Mouse (Mus musculus): ENCODE data around the gene Ppp4r3a. TPM values are rescaled to one million over a fixed set of nuclear protein-coding genes. Genes with fewer than 3 reads are reported as not detected.
"Not testable (repeated sequence)": the region's sequence is repeated elsewhere in the genome, so short reads cannot be mapped to it uniquely, and the experiment has no call there.

The Ppp4r3a gene
- total and polyA plus RNA-seq, 3 experiments = 43.2 to 68.6 (median 68.5) TPM

DNA sequence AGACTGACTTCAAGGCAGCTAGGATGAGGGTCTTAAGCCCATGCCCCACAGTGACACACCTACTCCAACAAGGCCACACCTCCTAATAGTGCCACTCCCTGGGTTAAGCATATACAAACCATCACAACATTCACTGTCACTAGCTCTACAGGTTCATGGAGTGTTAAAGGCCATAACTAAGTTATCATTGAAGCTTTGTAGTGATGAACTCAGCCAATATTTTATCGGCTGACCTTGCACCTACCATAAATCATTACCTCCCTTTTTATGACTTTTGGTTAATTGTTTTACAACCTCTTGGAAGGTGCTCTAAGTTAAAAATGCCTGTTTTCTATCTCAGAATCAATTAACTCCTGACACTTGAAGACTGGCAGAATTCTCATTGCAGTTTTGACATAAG is 24.2 kb upstream of the Ppp4r3a start:
- dilution Hi-C loops (cut with MboI; ENCODE audit: extremely low pct_ligation_motif_present, extremely low pct_unique_long_range_greater_than_20kb, low sequenced_read_pairs) = no loop called here
- Histone ChIP-seq H3K4me3 (replicated peaks in 1 of 3; ENCODE audit: low read depth in 2 of 3, low read length in 2 of 3, poor library complexity in 1 of 3) (no peak overlapping the region), H3K27ac (ENCODE audit: insufficient read depth, low read depth) (no peak overlapping the region), H3K27me3 (replicated peaks) (peaks cover 22% of the 10 kb centered on the region), H3K79me2 (replicated peaks; ENCODE audit: control insufficient read depth, extremely low read depth, insufficient read depth, poor library complexity, severe bottlenecking) (no peaks in the 10 kb centered on the region), H3K36me3 (replicated peaks in 1 of 2; ENCODE audit: control insufficient read depth in 1 of 2, insufficient read depth in 1 of 2, low read length in 1 of 2) (no peaks in the 10 kb centered on the region), H3K9ac (ENCODE audit: insufficient read depth, low read depth) (no peak overlapping the region), H3K9me3 (replicated peaks; ENCODE audit: low read length) (no peaks in the 10 kb centered on the region), H3K4me2 (ENCODE audit: insufficient read depth, low read depth, poor library complexity, severe bottlenecking) (no peak overlapping the region), H3K4me1 (ENCODE audit: control insufficient read depth in 1 of 2, insufficient read depth in 2 of 2) (no peaks in the 10 kb centered on the region)
- TF ChIP-seq HCFC1 (IDR thresholded peaks at IDR 0.05; ENCODE audit: low read depth, low read length) (no peak), JUND (conservative IDR thresholded peaks at IDR 0.05; ENCODE audit: low read depth, low read length) (no peak), MAZ (IDR thresholded peaks at IDR 0.05; ENCODE audit: low read depth, low read length) (no peak), TCF12 (IDR thresholded peaks at IDR 0.05; ENCODE audit: low read depth, low read length) (no peak), MYC (IDR thresholded peaks at IDR 0.05; ENCODE audit: low read depth, low read length) (no peak)
- in situ Hi-C loops (cut with MboI; ENCODE audit: low pct_ligation_motif_present, low pct_unique_long_range_greater_than_20kb, low sequenced_read_pairs) = no loop called here
- no peak for DNase-seq (ENCODE audit: extremely low read depth)

DNA sequence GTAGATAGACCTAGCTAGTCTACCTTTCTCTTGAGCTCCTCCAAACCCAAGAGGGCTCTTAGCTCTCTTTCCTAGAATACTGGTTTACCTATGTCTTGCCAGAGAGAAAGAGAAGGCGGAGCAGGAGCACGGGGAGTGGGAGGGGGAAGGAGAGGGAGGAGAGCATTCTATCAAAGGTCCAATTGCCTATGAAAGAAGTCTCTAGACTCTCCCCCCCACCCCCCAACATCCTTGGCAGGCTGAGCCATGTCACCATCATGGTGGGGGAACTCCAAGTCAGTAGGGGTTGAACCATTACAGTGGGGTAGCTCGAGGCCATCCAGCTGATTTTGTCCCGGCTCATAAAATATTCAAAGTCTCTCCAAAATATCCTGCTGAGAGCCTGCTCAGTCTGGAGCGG is 22.1 kb upstream of the Ppp4r3a start:
- Histone ChIP-seq H3K27ac (ENCODE audit: insufficient read depth, low read depth) (no peak overlapping the region), H3K4me1 (ENCODE audit: control insufficient read depth in 1 of 2, insufficient read depth in 2 of 2) (no peaks in the 10 kb centered on the region), H3K79me2 (replicated peaks; ENCODE audit: control insufficient read depth, extremely low read depth, insufficient read depth, poor library complexity, severe bottlenecking) (no peaks in the 10 kb centered on the region), H3K4me3 (replicated peaks in 1 of 3; ENCODE audit: low read depth in 2 of 3, low read length in 2 of 3, poor library complexity in 1 of 3) (no peak overlapping the region), H3K36me3 (replicated peaks in 1 of 2; ENCODE audit: control insufficient read depth in 1 of 2, insufficient read depth in 1 of 2, low read length in 1 of 2) (no peaks in the 10 kb centered on the region), H3K9me3 (replicated peaks; ENCODE audit: low read length) (peaks cover 5% of the 10 kb centered on the region), H3K4me2 (ENCODE audit: insufficient read depth, low read depth, poor library complexity, severe bottlenecking) (no peak overlapping the region), H3K9ac (ENCODE audit: insufficient read depth, low read depth) (no peak overlapping the region), H3K27me3 (replicated peaks) (peaks cover 16% of the 10 kb centered on the region)
- DNase-seq (ENCODE audit: extremely low read depth) = no peak
- dilution Hi-C loops (cut with MboI; ENCODE audit: extremely low pct_ligation_motif_present, extremely low pct_unique_long_range_greater_than_20kb, low sequenced_read_pairs) (no loop called here), in situ Hi-C loops (cut with MboI; ENCODE audit: low pct_ligation_motif_present, low pct_unique_long_range_greater_than_20kb, low sequenced_read_pairs) (no loop called here)
- TF ChIP-seq MAFK (IDR thresholded peaks at IDR 0.05; ENCODE audit: insufficient replicate concordance, low read length) = no peak
- no peak for TF ChIP-seq JUN (IDR thresholded peaks at IDR 0.05; ENCODE audit: insufficient read depth, low read depth, low read length)
- no peak for TF ChIP-seq ETS1 (conservative IDR thresholded peaks at IDR 0.05; ENCODE audit: low read depth, low read length)
- TF ChIP-seq KAT2A (IDR thresholded peaks at IDR 0.05; ENCODE audit: insufficient replicate concordance, low read length) = no peak
- TF ChIP-seq BHLHE40 (IDR thresholded peaks at IDR 0.05; ENCODE audit: low read depth, low read length) = no peak
- no peak for TF ChIP-seq TBP (conservative IDR thresholded peaks at IDR 0.05; ENCODE audit: low read depth, low read length)
- no peak for TF ChIP-seq TCF12 (IDR thresholded peaks at IDR 0.05; ENCODE audit: low read depth, low read length)
- TF ChIP-seq SIN3A (IDR thresholded peaks at IDR 0.05; ENCODE audit: low read length) = no peak

DNA sequence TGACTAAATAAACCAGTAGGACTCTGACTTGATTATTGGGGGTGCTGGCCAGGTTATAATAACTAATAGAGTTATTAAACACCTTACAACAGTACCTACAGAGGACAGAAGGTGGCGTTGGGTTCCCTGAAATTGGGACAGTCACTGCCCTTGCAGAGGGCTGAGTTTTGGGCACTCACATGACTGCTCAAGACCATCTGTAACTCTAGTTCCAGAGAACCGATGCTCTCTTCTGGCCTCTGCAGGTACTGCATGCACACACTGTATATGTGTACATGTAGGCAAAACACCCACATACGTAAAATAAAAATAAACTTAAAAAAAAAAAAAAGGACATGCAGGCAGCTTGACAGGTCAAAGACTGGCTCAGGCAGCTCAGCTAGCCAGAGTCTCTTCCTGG is 19.1 kb upstream of the Ppp4r3a start:
- peak; percentile 36 for TF ChIP-seq BHLHE40 (IDR thresholded peaks at IDR 0.05; ENCODE audit: low read depth, low read length)
- TF ChIP-seq RAD21 (IDR thresholded peaks at IDR 0.05; ENCODE audit: low read depth, low read length) = peak; percentile 47
- TF ChIP-seq CTCF (conservative IDR thresholded peaks at IDR 0.05 in 1 of 2, IDR thresholded peaks at IDR 0.05 in 1 of 2; ENCODE audit: low read depth in 2 of 2, low read length in 2 of 2) = peak in 1 of 2 experiments; percentile 65; a peak in 3 of 4 replicates
- TF ChIP-seq SMC3 (IDR thresholded peaks at IDR 0.05; ENCODE audit: low read depth, low read length) = peak; percentile 37
- no peak for TF ChIP-seq MAX (IDR thresholded peaks at IDR 0.05; ENCODE audit: low read length)
- TF ChIP-seq ZC3H11A (IDR thresholded peaks at IDR 0.05; ENCODE audit: low read depth, low read length) = no peak
- dilution Hi-C loops (cut with MboI; ENCODE audit: extremely low pct_ligation_motif_present, extremely low pct_unique_long_range_greater_than_20kb, low sequenced_read_pairs) (no loop called here), in situ Hi-C loops (cut with MboI; ENCODE audit: low pct_ligation_motif_present, low pct_unique_long_range_greater_than_20kb, low sequenced_read_pairs) (no loop called here)
- peak; percentile 59 for DNase-seq (ENCODE audit: extremely low read depth)
- no peak overlapping the region for H3K4me2 ChIP-seq (ENCODE audit: insufficient read depth, low read depth, poor library complexity, severe bottlenecking)
- no peaks in the 10 kb centered on the region for H3K36me3 ChIP-seq (replicated peaks in 1 of 2; ENCODE audit: control insufficient read depth in 1 of 2, insufficient read depth in 1 of 2, low read length in 1 of 2)
- no peaks in the 10 kb centered on the region for H3K79me2 ChIP-seq (replicated peaks; ENCODE audit: control insufficient read depth, extremely low read depth, insufficient read depth, poor library complexity, severe bottlenecking)
- H3K4me1 ChIP-seq (ENCODE audit: control insufficient read depth in 1 of 2, insufficient read depth in 2 of 2) = no peaks in the 10 kb centered on the region
- H3K9me3 ChIP-seq (replicated peaks; ENCODE audit: low read length) = peaks cover 5% of the 10 kb centered on the region
- H3K4me3 ChIP-seq (replicated peaks in 1 of 3; ENCODE audit: low read depth in 2 of 3, low read length in 2 of 3, poor library complexity in 1 of 3) = no peak overlapping the region
- H3K9ac ChIP-seq (ENCODE audit: insufficient read depth, low read depth) = no peak overlapping the region
- peaks cover 13% of the 10 kb centered on the region for H3K27me3 ChIP-seq (replicated peaks)
- no peak overlapping the region for H3K27ac ChIP-seq (ENCODE audit: insufficient read depth, low read depth)

DNA sequence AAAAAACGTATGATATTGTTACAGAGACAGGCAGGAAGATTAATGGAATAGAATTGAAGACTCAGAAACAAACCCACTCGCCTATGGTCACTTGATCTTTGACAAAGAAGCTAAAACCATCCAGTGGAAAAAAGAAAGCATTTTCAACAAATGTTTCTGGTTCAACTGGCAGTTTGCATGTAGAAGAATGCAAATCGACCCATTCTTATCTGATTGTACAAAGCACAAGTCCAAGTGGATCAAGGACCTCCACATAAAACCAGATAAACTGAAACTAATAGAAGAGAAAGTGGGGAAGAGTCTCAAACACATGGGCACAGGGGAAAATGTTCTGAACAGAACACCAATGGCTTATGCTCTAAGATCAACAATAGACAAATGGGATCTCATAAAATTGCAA is 10.2 kb upstream of the Ppp4r3a start:
- H3K36me3 ChIP-seq (replicated peaks in 1 of 2; ENCODE audit: control insufficient read depth in 1 of 2, insufficient read depth in 1 of 2, low read length in 1 of 2); H3K9ac ChIP-seq (ENCODE audit: insufficient read depth, low read depth); H3K4me3 ChIP-seq (replicated peaks in 1 of 3; ENCODE audit: low read depth in 2 of 3, low read length in 2 of 3, poor library complexity in 1 of 3); in situ Hi-C loops (cut with MboI; ENCODE audit: low pct_ligation_motif_present, low pct_unique_long_range_greater_than_20kb, low sequenced_read_pairs); H3K27ac ChIP-seq (ENCODE audit: insufficient read depth, low read depth); dilution Hi-C loops (cut with MboI; ENCODE audit: extremely low pct_ligation_motif_present, extremely low pct_unique_long_range_greater_than_20kb, low sequenced_read_pairs); H3K79me2 ChIP-seq (replicated peaks; ENCODE audit: control insufficient read depth, extremely low read depth, insufficient read depth, poor library complexity, severe bottlenecking); H3K27me3 ChIP-seq (replicated peaks); H3K4me2 ChIP-seq (ENCODE audit: insufficient read depth, low read depth, poor library complexity, severe bottlenecking); DNase-seq (ENCODE audit: extremely low read depth); H3K4me1 ChIP-seq (ENCODE audit: control insufficient read depth in 1 of 2, insufficient read depth in 2 of 2): not testable (repeated sequence)
- H3K9me3 ChIP-seq (replicated peaks; ENCODE audit: low read length) = peaks cover 11% of the 10 kb centered on the region
